Mouse (Mus musculus): ENCODE data around the gene Csgalnact2. TPM values are rescaled to one million over a fixed set of nuclear protein-coding genes. Genes with fewer than 3 reads are reported as not detected.
A peak's percentile ranks its signal among the peaks of the same experiment; 100 is the strongest.

The Csgalnact2 gene
- total RNA-seq, 4 experiments from 2014 or later = 30.8 to 40.8 (median 32.4) TPM

DNA sequence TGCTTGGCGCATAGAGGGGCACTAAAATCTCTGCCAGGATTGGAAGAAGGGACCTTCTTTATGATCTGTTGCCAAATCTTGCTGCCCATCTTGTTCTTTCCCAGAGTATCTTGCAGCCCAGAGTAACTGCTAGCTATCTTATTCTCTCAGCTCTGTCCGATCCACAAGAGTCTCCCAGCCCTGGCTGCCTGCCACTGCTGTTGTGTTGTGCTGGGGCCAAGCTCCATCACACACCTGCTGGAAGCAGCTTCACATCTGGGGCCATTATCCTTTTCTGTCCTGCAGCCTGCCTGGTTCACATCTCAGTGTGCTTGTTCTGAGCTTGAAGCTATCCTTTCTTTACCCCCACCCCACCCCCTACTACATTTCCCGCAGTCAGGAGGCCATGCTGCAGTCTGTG is 62.7 kb downstream of the Csgalnact2 start:
- no peak for DNase-seq (ENCODE audit: low spot score in 2 of 2)

DNA sequence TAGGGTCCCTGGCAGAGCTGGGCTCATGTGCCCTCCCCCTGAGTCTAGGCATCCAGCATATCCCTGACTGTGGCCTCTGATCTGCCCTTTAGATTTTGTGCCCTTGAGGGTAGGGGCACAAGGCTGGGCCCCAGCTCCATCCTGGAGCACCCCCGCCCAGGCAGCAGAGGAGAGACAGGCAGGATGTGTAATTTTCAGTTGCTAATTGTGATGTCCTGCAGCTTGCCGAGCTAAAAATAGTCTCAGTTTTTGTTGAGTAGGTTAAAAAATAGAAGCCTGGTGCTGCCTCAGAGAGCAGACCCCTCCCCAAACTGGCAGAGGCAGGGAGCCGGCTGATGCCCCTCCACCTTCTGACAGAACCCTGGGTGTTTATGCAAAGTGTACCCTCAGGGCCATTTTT is 64.8 kb downstream of the Csgalnact2 start:
- no peak for DNase-seq (ENCODE audit: low spot score in 2 of 2)

DNA sequence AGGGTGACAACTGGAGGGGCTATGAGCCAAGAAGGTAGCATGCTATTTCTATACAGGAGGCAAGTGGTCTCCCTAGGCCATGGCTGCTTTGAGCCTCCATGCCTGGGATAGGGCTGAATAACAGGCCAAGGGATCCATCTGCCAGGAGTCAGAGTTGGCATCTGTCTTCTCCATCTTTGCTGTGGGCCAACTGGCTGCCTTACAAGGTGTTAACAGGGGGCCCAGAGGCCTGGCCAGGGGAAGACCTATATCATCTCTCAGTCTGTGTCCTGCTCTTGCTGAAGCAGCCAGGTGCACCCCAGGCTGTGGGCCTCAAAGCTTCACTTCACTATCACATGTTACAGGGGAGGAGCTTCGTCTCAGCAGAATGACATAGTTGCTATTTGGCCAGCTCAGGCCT is 66.8 kb downstream of the Csgalnact2 start:
- DNase-seq (ENCODE audit: low spot score in 2 of 2) = no peak

DNA sequence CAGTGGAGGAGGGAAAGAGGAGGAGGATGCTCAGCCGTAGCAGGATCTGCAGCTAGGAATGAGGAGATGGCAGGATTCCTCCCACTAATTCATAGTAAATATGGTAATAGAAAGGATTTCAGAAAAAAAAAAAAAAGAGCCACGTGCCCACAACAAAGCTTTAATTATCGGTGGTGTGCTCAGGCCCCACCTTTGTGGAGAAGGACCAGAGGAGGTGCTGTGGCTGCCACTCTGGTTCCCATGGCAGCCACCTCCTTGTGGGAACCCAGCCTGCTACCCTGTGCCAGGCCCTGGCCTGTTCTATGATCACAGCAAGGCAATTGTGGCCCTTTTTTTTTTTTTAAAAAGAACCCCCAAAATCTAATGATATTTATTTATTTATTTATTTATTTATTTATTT is 67.5 kb downstream of the Csgalnact2 start:
- DNase-seq (ENCODE audit: low spot score in 2 of 2) = no peak

DNA sequence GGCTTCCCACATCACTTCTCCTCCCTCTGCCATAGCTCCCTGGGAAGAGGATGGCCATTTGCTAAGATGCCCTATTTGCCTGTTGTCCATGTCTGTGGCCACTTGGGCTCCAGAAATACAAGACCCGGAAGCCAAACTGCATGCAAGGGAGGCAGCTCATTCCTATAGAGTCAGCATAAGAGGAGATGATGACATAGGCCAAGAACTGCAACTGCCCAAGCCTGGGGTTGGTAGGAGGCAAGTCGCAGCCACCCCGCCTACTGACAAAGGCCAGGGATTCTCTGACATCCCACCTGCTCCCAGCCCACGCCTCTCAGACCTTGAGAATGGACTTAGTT is 68.0 kb downstream of the Csgalnact2 start:
- DNase-seq (ENCODE audit: low spot score in 2 of 2) = no peak

DNA sequence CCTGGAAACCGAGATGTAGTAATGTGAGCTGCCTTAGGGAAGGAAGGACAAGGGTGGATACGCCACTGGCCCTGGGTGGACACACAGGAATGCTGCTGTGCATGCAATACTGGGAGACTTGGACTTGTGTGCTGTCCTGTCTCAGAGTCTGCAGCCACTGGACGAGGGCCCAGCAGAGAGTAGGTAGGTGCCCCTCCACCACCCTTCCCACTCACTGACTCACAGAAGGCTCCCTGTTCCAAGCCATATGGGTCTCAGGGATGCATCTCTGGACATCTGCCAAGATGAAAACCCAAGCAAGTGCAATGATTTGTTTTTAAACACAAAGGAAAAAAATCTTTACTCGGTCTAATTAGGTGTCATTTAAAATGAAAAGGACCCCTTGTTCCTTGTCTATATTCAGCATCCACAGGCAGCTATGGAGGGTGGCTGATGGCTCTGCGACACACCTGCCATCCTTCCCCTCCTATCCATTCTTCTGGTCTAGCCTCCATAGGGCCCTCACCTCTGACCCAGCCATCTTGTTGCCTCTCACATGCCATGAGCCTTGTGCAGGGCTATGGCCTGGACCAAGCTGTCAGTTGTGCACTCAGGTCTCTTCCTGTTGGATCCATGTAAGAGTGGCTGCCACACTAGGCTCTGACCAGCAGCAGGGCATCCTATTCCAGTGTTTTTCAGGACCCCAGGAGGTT is 68.5 kb downstream of the Csgalnact2 start:
- no peak for DNase-seq (ENCODE audit: low spot score in 2 of 2)

DNA sequence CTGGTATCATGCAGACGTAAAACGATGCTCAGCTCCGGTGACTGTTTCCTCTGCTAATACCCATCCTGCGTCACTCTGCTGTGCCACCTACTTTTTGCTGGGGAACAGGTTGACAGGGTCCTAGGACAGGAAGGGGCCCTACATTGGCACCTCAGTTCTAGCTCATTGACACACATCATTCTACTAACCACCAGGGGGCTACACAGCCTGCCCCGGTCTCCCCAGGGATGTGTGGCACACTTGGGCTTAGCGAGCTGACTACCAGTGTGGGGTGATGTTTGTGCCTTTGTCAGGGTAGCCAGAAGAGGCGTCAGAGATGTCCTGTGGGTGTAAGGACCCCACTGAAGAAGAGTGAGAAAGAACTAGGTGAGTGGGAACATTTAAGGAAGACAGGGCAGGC is 71.2 kb downstream of the Csgalnact2 start:
- no peak for DNase-seq (ENCODE audit: low spot score in 2 of 2)

DNA sequence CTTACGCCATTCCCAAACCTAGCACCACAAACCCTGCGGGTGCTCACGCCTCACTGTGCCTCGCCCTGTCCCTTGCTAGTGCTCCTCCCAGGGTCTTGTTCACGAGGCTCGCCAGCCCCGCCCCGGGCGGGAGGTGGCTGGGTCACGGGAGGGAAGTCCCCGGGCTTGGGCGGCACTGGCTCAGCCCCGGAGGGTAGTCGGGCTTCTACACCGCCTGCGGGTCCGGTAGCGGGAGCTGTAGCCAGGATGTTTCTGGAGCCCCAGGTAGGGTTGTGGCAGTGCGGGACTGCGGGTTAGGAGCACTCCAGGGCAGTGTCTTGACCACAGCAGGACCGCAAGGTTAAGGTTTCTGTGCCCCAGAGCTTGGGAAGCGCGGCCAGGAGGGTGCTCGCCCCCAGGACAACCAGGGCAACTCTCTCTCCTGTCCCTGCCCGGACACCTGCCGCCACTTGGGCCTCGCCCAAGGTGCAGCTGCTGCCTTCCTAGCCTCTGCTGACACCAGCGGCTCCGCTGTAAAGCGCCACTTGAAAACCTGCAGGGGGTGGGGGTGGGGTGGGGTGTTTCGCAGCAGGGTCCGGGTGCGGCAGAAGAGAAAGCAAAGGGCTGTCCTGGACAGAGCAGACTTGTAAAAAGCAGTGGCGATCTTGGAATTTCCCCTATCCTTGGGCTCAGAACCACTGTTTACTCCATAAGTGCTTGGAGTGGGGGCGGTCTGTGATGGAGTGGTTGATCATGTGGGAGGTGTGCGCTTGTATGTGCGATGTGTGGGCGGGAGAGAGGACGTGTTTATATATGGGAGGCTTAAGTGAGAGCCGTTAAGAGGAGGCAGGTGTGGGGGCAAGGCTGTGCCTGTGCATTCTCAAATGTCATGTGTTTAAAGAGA is 72.5 kb downstream of the Csgalnact2 start:
- no peak for DNase-seq (ENCODE audit: low spot score in 2 of 2)

DNA sequence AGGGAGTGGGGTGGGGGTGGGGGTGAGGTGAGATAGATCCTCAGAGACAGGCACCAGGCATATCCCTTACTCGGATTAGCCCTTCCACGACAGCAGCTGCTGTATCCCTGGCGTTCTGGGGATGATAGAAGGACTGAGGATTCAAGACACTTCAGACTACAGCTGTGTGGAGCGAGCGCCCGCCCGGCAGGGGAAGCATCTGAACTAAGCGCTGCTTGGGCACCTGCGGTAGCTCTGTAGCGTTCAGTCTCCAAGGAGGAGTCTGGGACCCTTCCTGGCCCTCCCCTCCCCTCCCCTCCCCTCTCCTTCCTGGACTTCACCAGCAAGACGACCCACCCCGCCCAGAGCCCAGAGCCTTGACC is 73.1 kb downstream of the Csgalnact2 start:
- DNase-seq (ENCODE audit: low spot score in 2 of 2) = no peak

DNA sequence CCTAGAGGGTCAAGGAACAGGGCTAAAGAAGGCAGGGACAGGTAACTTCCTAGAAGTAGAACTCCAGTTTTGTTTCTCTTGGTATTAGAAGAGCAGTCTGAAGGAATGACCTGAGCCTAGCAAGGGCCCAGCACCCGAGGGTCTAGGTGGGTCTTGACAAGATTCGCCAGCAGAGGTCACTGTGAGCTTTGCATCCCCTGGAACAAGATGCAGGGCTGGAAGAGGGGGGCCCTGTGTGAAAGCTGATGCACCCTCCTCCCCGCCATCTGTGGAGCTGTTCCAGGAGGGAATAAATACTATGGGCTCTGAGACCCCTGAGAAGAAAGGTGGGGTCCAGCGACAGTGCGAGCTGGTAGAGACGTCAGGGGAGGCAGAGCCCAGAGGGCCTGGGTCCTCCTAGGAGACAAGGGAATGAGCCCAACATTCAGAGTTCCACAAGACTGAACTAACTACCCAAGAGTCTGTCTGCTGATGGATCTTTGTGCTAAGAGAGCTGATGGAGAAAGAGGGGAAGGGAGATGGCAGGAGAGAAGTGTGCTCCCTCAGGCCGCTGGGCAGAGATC is 73.9 kb downstream of the Csgalnact2 start:
- peak; percentile 13 to 24 for DNase-seq (ENCODE audit: low spot score in 2 of 2)

DNA sequence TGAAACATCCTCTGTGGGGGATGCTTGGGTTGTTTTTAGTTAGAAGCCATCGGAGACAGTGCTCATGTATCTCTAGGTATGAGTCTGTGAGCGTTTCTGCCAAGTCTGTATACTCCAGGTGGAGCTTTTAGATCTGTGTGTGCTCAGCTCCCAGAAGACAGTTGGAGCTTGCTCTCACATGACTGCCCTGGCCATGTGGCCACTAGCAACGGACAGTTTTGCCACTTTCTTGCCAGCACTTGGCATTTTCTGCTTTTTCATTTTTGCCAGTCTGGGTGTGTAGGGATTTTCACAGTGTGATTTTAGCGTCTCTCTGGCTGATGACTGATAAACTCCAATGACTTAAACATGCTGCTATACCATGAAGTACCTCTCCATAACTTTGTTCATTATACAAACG is 75.7 kb downstream of the Csgalnact2 start:
- DNase-seq (ENCODE audit: low spot score in 2 of 2) = no peak

DNA sequence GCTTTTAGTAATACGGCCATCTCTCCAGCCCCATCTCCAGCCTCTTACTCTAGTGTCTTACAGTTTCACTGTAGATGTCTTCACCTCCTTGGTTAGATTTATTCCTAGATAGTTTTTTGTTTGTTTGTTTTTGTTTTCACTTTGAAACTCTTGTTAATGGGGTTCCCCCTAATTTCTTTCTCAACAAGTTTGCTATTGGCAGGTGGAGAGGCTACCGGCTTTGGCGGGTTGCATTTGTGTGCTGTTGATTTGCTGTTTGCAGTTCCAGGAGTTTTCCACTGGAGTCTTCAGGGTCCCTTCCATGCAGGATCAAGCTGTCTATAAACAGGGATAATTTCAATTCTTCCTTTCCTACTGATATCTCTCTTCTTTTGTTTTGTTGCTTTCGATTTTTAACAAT is 77.7 kb downstream of the Csgalnact2 start:
- DNase-seq (ENCODE audit: low spot score in 2 of 2) = no peak

Small RNAs within 50 kb of the gene (microRNA-seq; reads per million reads assigned to microRNA genes)
- gene Mir7044 = not detected

Other genes with a start within 250 kb of the Csgalnact2 start
- gene Hnrnpf, start 238.8 kb downstream of the Csgalnact2 start, total RNA-seq (2022) = 100 to 1,000 TPM in 1 of 4 experiments, 10 to 100 TPM in 3; 85.6 to 104 (median 94.2) TPM
- gene Fxyd4, start 201.4 kb downstream of the Csgalnact2 start, total RNA-seq (2022) = not detected
- under 1 TPM; 0.11 to 0.38 (median 0.17) TPM for gene Rasgef1a, start 127.7 kb downstream of the Csgalnact2 start, total RNA-seq (2022)
- 1 to 10 TPM; 1.2 to 4.1 (median 2.2) TPM for gene Ret, start 58.6 kb upstream of the Csgalnact2 start, total RNA-seq (2022)